Mouse (Mus musculus): ENCODE data around the gene 2310033P09Rik. TPM values are rescaled to one million over a fixed set of nuclear protein-coding genes. Genes with fewer than 3 reads are reported as not detected.
"Not testable (repeated sequence)": the region's sequence is repeated elsewhere in the genome, so short reads cannot be mapped to it uniquely, and the experiment has no call there.

The 2310033P09Rik gene
- total RNA-seq, 2 experiments from 2014 or later = 24.0 to 25.2 TPM

GRCm38 (mm10) chr11:59201216-59202002, 6.7 kb upstream of the 2310033P09Rik start:
- DNase-seq = no peak

GRCm38 (mm10) chr11:59202081-59202995, 5.8 kb upstream of the 2310033P09Rik start, which contains the start of gene Mrpl55:
Gene Mrpl55 (plus strand): TSS chr11:59202486.
- peak; percentile 89 to 91 for DNase-seq

- peak; percentile 50 to 54 for DNase-seq
Measured at GRCm38 (mm10) chr11:59209003-59209441, 901 bp downstream of the 2310033P09Rik start.

- DNase-seq = no peak
Measured at GRCm38 (mm10) chr11:59209580-59209979, 1.5 kb downstream of the 2310033P09Rik start.

GRCm38 (mm10) chr11:59210020-59210419, 1.9 kb downstream of the 2310033P09Rik start:
- no peak for DNase-seq

GRCm38 (mm10) chr11:59211561-59211960, 3.4 kb downstream of the 2310033P09Rik start:
- not testable (repeated sequence) for DNase-seq

GRCm38 (mm10) chr11:59212320-59212719, 4.2 kb downstream of the 2310033P09Rik start:
- DNase-seq = not testable (repeated sequence)

- DNase-seq = no peak
Measured at GRCm38 (mm10) chr11:59212892-59213494, 4.9 kb downstream of the 2310033P09Rik start.

- DNase-seq = peak; percentile 44 to 46
Measured at GRCm38 (mm10) chr11:59216955-59217354, 8.8 kb downstream of the 2310033P09Rik start.

GRCm38 (mm10) chr11:59218389-59218998, 10.4 kb downstream of the 2310033P09Rik start:
- DNase-seq = no peak

GRCm38 (mm10) chr11:59219064-59219463, 10.9 kb downstream of the 2310033P09Rik start:
- no peak for DNase-seq

GRCm38 (mm10) chr11:59221604-59222003, 13.5 kb downstream of the 2310033P09Rik start:
- DNase-seq = no peak

- DNase-seq = no peak
Measured at GRCm38 (mm10) chr11:59222306-59222705, 14.2 kb downstream of the 2310033P09Rik start.

- no peak for DNase-seq
Measured at GRCm38 (mm10) chr11:59224025-59224424, 15.9 kb downstream of the 2310033P09Rik start.

GRCm38 (mm10) chr11:59224470-59224869, 16.3 kb downstream of the 2310033P09Rik start:
- no peak for DNase-seq

GRCm38 (mm10) chr11:59225167-59225566, 17.0 kb downstream of the 2310033P09Rik start:
- DNase-seq = no peak

- no peak for DNase-seq
Measured at GRCm38 (mm10) chr11:59226251-59226650, 18.1 kb downstream of the 2310033P09Rik start.

- no peak for DNase-seq
Measured at GRCm38 (mm10) chr11:59226787-59227603, 18.9 kb downstream of the 2310033P09Rik start.

- no peak for DNase-seq
Measured at GRCm38 (mm10) chr11:59227604-59228121, 19.5 kb downstream of the 2310033P09Rik start.

- peak; percentile 95 to 96 for DNase-seq
Measured at GRCm38 (mm10) chr11:59228122-59228953, 20.2 kb downstream of the 2310033P09Rik start, which contains the start of gene Arf1. Gene Arf1 (minus strand): TSS chr11:59228270.
